Mouse (Mus musculus) hindbrain, embryonic 10.5 days (tissue): ENCODE results near the gene Glipr1l2. TPM values are rescaled to one million over a fixed set of nuclear protein-coding genes. Genes with fewer than 3 reads are reported as not detected.

Experiments used
- DNase-seq: peaks from one replicate; pipeline ENCODE4 v3.0.0-alpha.2; 2017; ENCODE audit warnings: low spot score
- H3K27ac ChIP-seq: fragments of 300-500 bp; sonication (generic); 2 replicates; pipeline ENCODE4 v1.5.1; 2016; ENCODE audit warnings: mild to moderate bottlenecking, moderate library complexity
- H3K27me3 ChIP-seq: fragments of 300-500 bp; sonication (generic); 2 replicates; pipeline ENCODE4 v1.6.1; 2016; ENCODE audit warnings: mild to moderate bottlenecking; ENCODE audit not compliant: poor library complexity, insufficient read depth, severe bottlenecking
- H3K36me3 ChIP-seq: fragments of 300-500 bp; sonication (generic); 2 replicates; pipeline ENCODE4 v1.6.1; 2016; ENCODE audit warnings: mild to moderate bottlenecking, moderate library complexity
- H3K4me1 ChIP-seq: fragments of 300-500 bp; sonication (generic); replicated peaks from 2 replicates; pipeline ENCODE4 v1.6.1; 2016; ENCODE audit warnings: mild to moderate bottlenecking
- H3K4me3 ChIP-seq: fragments of 300-500 bp; sonication (generic); 2 replicates; pipeline ENCODE4 v1.5.1; 2016; ENCODE audit warnings: mild to moderate bottlenecking, moderate library complexity
- H3K9me3 ChIP-seq: fragments of 300-500 bp; sonication (generic); 2 replicates; pipeline ENCODE4 v1.6.1; 2016; ENCODE audit warnings: mild to moderate bottlenecking, moderate library complexity
- WGBS: fragments of 180-500 bp; shearing (Covaris S2); methylation state at CpG from one replicate; pipeline ENCODE4 v1.1.7; 2016; 5-methylcytosine and 5-hydroxymethylcytosine counted together
- polyA plus RNA-seq: library from polyadenylated mRNA; unstranded; fragments of >200 nt; fragmentation: Nextera tagmentation; extraction: Ambion mirVana; gene quantifications from 2 replicates; pipeline ENCODE4 v1.2.1, GENCODE M21; 2016

The Glipr1l2 gene
- polyA plus RNA-seq, 1 experiment from 2014 or later = not detected

DNA sequence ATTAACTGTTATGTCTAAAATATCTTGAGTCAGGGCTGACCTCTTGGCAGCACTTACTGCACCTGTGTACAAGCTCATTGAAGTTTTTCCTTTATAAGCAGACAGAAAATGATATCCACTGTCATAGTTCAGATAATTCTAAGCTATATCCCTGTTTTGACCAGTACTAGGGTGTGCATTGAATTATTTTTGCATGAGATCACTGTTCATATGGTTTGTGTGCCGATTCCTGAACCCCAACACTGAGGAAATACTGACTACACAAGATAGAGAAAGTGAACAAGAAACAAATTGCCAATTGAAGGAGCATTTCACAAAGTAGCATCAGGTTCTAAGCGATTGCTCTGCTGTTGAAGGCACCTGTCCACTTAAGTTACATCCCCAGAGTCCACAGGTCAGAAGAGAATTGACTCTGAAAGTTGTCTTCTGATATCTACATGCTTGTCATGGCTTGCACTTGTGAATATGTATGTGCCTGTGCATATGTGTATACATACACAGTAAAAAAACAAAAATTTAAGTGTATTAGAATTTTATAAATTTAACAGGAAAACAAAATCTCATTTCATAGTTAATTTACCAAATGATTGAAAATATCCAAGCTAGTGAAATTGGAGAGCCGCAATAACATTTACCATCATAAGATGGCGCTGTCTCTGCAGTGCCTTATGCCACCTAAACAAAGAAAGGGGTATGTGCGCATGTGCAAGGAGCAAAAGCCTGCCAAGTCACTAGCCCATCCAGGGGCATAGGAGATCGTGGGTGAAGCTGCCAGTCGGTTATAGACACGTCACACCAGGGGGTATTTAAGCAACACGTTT lies 55.1 kb downstream of the Glipr1l2 start:
- Histone ChIP-seq H3K36me3 (no peaks in the 10 kb centered on the region), H3K4me1 (0 out of 2 replicates have a peak, but pooled peaks cover 4% of the 10 kb centered on the region), H3K27ac (peak overlapping the region; percentile 74; the same call in 1 of the 2 replicates), H3K27me3 (no peaks in the 10 kb centered on the region), H3K9me3 (no peaks in the 10 kb centered on the region), H3K4me3 (peak overlapping the region; percentile 39)
- peak; percentile 72 for DNase-seq
- WGBS = 21% methylated on average over 9 of the region's 9 CpGs

DNA sequence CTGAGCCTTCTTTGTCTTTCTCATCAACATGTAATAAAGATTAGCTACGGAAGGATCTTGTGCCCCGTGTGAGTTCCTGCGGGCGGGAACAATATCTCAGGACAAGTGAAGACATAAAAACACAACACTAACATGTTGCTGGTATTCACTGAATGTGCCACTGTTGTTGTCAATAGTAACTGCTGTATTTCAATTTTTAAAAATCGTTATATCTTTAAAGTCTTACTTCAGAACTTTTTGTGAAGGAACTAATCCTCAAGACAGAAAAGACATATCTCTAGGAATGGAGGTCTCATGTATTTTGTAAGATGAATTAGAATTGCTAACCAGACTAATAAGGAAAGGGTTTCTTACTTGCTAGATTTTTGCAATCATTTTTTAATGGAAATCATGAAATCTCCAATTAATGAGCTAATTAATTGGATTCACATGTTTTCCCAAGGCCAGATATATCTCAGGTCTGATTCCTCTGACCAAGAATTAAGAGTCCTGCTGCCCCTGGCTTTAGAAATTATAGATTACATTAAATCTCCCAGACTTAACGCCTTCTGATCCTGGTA lies 55.8 kb downstream of the Glipr1l2 start:
- no peaks in the 10 kb centered on the region for H3K36me3 ChIP-seq
- no peaks in the 10 kb centered on the region for H3K9me3 ChIP-seq
- DNase-seq = no peak
- no peaks in the 10 kb centered on the region for H3K27me3 ChIP-seq
- 46% methylated on average over 6 of the region's 6 CpGs for WGBS
- peak overlapping the region; percentile 39 for H3K4me3 ChIP-seq
- H3K4me1 ChIP-seq = 0 out of 2 replicates have a peak, but pooled peaks cover 4% of the 10 kb centered on the region
- H3K27ac ChIP-seq = peak overlapping the region; percentile 74; the same call in 1 of the 2 replicates

- Histone ChIP-seq H3K36me3 (no peaks in the 10 kb centered on the region), H3K4me3 (no peak overlapping the region), H3K27ac (no peak overlapping the region), H3K27me3 (no peaks in the 10 kb centered on the region), H3K4me1 (0 out of 2 replicates have a peak, but pooled peaks cover 4% of the 10 kb centered on the region), H3K9me3 (no peaks in the 10 kb centered on the region)
- no peak for DNase-seq
- 53% methylated on average over 2 of the region's 2 CpGs for WGBS
Observed at GRCm38 (mm10) chr10:112139834-112140233, 56.7 kb downstream of the Glipr1l2 start.

Other genes starting within 250 kb of the Glipr1l2 start
- gene Krr1, start 110.7 kb upstream of the Glipr1l2 start, polyA plus RNA-seq = 42.9 and 55.4 TPM in 2 replicates
- gene Glipr1, start 80.7 kb upstream of the Glipr1l2 start, polyA plus RNA-seq = 0.68 and 0.69 TPM in 2 replicates
- not detected in 2 replicates for gene Glipr1l1, start 23.2 kb upstream of the Glipr1l2 start, polyA plus RNA-seq
- gene Glipr1l3, start 77.0 kb downstream of the Glipr1l2 start, polyA plus RNA-seq = 0.17 TPM in 1 of 2 replicates, not detected in the other
- gene Caps2, start 80.3 kb downstream of the Glipr1l2 start, polyA plus RNA-seq = 0.42 and 0.54 TPM in 2 replicates
- 0.81 and 0.93 TPM in 2 replicates for gene Kcnc2, start 187.8 kb downstream of the Glipr1l2 start, polyA plus RNA-seq